Mouse (Mus musculus) right cerebral cortex, postnatal 25 days (tissue): ENCODE measurements around the gene Tmcc2.

Experiments
- DNase-seq: peaks from one replicate; pipeline ENCODE4 v3.0.0; 2022

The Tmcc2 gene

DNA sequence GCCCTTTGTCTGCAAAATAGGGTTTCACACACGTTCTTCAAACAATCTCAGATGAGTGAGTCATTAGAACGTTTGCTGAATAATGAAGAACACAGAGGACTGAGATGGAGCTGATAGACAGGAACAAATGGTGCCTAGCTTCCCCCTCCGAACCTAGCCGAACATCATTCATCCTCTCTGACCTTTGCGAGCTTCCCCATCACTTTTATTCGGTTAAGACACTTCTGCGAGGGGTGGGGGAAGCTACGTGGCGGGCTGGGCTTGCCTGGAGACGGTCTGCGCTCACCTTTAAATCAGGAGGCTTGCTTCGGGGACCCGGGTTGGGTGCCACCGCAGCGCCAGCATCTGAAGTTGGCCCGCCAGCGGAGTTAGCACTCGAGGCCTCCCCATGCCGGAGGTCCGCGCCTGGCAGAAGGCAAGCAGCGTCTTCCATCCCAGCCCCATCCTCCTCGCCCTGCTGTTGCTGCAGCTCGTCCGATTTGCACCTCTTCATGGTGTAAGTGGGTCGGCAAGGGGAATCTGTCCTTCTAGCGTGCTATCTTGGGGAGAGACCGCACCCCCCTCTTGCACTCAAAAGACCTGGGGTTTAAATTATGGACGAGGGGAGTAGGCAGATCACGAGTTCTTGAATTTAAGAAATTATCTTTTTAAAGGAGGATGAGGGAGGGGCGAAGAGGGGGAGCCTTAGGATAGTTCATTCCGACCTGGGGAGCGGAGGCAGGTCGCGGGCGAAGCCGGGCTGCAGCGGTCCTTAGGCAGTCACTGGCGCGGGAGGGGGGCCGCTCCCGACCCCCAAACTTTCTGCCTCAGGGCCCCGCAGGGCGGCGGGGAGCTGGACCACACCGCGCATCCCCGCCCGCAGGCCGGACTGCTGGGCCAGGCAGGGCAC is at the start of gene Tmcc2:
Gene Tmcc2 (minus strand): TSS at position 591 of the 889 bp plus-strand sequence.
- DNase-seq, result peak; percentile 53

GRCm38 (mm10) chr1:132437389-132437788 is 46.3 kb upstream of the Tmcc2 start:
- no peak for DNase-seq

- no peak for DNase-seq
Measured at GRCm38 (mm10) chr1:132436960-132437359, 45.9 kb upstream of the Tmcc2 start.

- no peak for DNase-seq
Measured at GRCm38 (mm10) chr1:132436320-132436958, 45.4 kb upstream of the Tmcc2 start.

DNA sequence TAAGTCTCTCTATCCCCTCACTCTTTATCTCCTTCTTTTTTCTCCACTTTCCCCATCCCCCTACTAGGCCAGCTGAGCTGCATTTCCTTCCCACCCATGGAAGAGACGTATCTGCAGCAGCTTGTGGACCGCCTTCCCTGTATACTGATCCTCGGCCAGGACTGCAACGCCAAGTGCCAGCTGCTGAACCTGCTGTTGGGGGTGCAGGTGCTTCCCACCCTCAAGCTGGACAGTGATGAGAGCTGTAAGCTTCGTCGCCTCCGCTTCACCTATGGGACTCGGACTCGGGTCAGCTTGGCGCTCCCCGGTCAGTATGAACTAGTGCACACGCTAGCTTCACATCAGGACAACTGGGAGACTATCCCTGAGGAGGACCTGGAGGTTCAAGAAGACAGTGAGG is 43.0 kb upstream of the Tmcc2 start:
- no peak for DNase-seq

GRCm38 (mm10) chr1:132433349-132433748 is 42.3 kb upstream of the Tmcc2 start:
- no peak for DNase-seq

DNA sequence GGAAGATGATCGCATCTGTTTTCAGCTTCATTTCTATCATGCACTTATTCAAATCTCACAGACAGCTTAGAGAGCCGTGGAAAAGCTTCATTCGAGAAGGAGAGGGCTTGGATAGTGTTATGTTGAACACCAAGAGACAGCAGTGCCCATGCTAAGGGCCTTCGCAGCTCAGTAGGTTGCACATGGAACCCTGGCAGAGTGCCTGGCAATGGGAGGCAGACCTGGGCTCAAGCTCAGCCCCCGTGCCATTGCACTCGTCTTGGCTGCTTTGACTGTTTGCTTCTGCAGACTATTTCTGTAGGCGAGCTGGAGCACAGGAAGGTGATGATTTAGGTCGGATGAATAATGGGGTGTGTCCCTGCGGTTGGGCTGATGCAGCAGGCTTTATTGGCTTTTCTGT is 40.6 kb upstream of the Tmcc2 start:
- no peak for DNase-seq

DNA sequence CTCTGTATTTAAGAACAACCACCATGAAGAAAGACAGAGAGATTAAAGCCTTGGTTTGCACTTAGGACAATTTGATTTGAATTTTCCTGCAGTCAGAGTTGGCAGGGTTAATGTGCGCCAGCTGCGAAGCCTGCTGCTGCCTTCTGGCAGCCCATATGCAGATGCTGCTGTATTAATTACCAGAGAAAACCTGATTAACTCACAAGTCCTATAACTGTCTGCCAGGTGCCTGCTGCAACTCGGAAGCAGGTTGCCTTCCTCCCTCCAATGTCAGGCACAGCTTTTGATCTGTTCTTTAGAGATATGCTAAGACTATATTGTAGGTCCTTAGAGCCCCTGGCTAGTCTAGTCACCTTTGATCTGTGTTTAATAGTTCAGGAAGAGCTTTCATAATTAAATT is 39.7 kb upstream of the Tmcc2 start:
- DNase-seq, result no peak

GRCm38 (mm10) chr1:132425600-132425999 is 34.5 kb upstream of the Tmcc2 start:
- no peak for DNase-seq

- DNase-seq, result no peak
Measured at GRCm38 (mm10) chr1:132422912-132423696, 32.0 kb upstream of the Tmcc2 start.

DNA sequence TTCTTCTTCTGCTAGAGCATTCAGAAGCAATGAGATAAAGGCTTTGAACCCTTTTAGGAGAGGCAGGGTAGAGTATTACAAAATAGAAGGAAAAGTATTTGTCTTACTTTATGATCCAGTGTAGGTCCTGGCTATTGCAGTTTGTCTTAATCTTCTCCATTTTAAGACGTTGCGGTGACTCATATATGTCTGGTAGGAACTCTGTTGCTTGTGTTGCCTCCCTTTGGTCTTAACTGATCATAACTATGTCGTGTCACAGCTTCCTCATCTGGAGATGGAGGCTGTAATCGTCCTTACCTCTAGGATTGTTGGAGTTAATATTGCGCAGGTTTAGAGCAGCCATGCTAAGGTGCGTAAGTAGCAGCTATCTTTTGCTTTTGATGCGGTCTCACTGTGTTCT is 29.6 kb upstream of the Tmcc2 start:
- DNase-seq, result no peak

DNA sequence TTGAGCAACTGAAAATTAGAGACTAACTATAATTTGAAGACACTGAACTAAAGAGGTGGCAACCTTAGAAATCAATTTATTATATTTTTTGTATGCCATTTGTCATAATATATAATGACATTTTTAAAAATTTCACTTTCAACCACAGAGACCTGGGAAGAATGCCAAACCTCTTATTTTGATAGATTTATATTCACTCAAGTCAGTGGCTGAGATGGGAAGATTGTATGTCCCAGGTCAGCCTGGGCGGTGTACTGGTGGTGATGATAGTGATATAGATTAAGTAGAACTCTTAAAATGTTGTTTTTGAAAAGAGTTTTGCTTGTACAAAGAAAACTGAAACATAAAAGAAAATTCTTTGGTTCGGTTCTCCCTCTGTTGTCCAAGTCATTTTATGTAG is 29.1 kb upstream of the Tmcc2 start:
- DNase-seq, result no peak

GRCm38 (mm10) chr1:132417319-132418251 is 26.5 kb upstream of the Tmcc2 start, which contains the start of gene Dstyk:
Gene Dstyk, plus strand, starts transcription at chr1:132417555.
- peak; percentile 91 for DNase-seq

DNA sequence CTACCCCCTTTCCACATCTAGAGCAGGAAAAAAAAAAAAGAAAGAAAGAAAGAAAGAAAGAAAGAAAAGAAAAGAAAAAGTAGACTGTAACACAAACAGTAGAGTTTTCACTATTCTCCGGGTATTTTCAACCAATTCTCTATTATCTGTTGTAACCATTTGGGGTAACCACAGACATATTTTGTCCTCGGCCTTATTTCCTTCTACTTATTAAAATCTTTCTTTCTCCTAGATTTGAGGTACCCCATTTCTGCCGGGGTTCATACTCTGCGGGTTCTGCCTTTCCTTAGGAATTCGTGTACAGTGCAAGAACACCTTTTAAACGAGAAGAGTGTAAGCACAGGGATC is 25.8 kb upstream of the Tmcc2 start:
- no peak for DNase-seq

GRCm38 (mm10) chr1:132416244-132416942 is 25.3 kb upstream of the Tmcc2 start:
- DNase-seq, result no peak

- DNase-seq, result no peak
Measured at GRCm38 (mm10) chr1:132410657-132411056, 19.6 kb upstream of the Tmcc2 start.

DNA sequence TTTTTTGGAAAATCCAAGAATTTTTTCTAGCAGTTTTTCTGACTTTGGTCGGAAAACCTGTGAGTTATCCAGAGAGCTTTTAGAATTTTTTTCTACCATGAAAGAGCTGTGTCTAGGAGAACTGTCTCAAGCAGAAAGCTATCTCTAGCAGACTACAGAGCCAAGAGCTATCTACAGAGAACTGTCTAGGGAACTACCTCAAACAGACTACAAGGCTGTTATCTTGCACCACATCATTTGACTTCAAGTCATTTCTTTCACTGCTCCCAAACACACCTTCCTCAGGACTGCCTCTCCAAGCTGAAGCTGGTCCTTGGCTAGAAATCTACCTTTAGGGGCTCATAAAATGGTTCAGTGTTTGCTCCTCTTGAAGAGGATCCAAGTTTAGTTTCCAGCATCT is 10.8 kb upstream of the Tmcc2 start:
- DNase-seq, result no peak

- DNase-seq, result no peak
Measured at GRCm38 (mm10) chr1:132400538-132400937, 9.5 kb upstream of the Tmcc2 start.

GRCm38 (mm10) chr1:132396705-132397104 is 5.6 kb upstream of the Tmcc2 start:
- no peak for DNase-seq

- DNase-seq, result no peak
Measured at GRCm38 (mm10) chr1:132392872-132393271, 1.8 kb upstream of the Tmcc2 start.

DNA sequence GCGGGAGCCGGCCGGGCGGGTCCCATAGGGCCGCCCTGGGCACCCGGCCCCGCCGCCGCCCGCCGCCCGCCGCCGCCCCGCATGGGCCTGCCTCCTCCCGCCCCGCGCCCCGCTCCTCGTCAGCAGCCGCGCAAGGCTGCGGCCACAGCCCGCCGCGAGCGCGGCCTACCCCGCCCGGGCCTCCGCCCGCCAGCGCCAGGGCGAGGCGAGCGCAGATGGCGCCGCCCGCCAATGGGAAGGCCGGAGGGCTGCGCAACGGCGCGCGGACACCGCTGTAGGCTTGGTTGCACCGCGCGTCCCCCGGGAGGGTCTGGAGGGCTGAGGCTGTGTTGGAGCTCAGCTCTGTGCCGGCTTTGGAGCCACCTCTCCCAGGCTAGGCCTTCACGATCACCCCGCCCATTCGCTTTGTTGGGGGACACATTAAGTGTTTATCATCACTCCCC is 520 bp upstream of the Tmcc2 start:
- DNase-seq, result peak; percentile 86
